Mouse (Mus musculus): ENCODE data around the gene Nfyb. TPM values are rescaled to one million over a fixed set of nuclear protein-coding genes. Genes with fewer than 3 reads are reported as not detected.
A peak's percentile ranks its signal among the peaks of the same experiment; 100 is the strongest.

Gene Nfyb
- polyA plus RNA-seq, 1 experiment from 2014 or later: 42.8 TPM

DNA sequence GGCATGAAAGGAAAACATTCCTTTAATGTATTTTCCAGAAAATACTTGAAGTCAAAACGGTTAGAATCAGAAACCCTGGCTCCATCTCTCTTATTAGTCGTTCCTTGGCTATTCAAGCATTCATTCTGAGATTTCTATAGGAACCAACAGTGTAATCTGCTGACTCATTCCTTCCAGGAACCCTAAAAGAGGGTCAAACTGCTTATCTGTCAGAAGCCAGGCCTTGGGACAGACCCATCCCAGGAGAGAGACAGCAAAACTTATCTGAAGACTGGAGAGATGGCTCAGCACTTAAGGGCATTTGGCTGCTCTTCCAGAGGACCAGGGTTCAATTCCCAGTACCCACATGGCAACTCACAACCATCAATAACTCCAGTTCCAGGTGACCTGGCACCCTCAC lies 13.1 kb upstream of the Nfyb start:
- Histone ChIP-seq H3K36me3 (ENCODE audit: control insufficient read depth, insufficient read depth, low read length) (no peaks in the 10 kb centered on the region), H3K4me3 (ENCODE audit: low read depth, low read length) (no peak overlapping the region), H3K9ac (ENCODE audit: low read length) (no peak overlapping the region), H3K27ac (ENCODE audit: low read depth) (no peak overlapping the region), H3K4me2 (ENCODE audit: low read length) (no peak overlapping the region), H3K9me3 (ENCODE audit: control insufficient read depth, low read length) (no peaks in the 10 kb centered on the region), H3K4me1 (replicated peaks; ENCODE audit: control insufficient read depth, insufficient read depth, low read length) (no peaks in the 10 kb centered on the region), H3K27me3 (replicated peaks; ENCODE audit: control insufficient read depth, insufficient read depth, low read length) (no peaks in the 10 kb centered on the region)
- no peak for DNase-seq (ENCODE audit: low spot score)
- WGBS: 75% methylated on average over 2 of the region's 2 CpGs
- no peak for ATAC-seq (replicated peaks; ENCODE audit: low FRiP score, low TSS enrichment, low read depth)

DNA sequence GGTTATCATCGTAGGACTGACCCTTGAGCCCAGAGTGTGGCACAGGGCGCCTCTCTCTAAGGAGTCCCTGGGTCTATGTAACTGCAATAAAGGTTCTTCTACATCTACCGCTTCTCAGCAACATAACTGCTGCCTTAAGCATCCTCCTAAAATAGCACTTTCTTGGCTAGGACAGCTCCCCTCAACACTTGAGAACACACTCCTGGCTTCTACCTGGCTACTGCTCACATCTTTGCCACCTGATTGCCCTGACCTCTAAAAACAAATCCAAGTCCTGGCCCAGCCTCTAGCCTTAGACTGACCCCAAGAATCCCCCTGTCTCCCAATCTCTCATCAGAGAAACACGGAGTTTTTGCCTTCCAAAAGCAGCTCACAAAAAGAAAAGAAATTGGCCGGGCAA lies 10.9 kb upstream of the Nfyb start:
- no peaks in the 10 kb centered on the region for H3K9me3 ChIP-seq (ENCODE audit: control insufficient read depth, low read length)
- no peak overlapping the region for H3K27ac ChIP-seq (ENCODE audit: low read depth)
- no peak overlapping the region for H3K9ac ChIP-seq (ENCODE audit: low read length)
- H3K36me3 ChIP-seq (ENCODE audit: control insufficient read depth, insufficient read depth, low read length): no peaks in the 10 kb centered on the region
- no peak overlapping the region for H3K4me2 ChIP-seq (ENCODE audit: low read length)
- ATAC-seq (replicated peaks; ENCODE audit: low FRiP score, low TSS enrichment, low read depth) (no peak), DNase-seq (ENCODE audit: low spot score) (no peak)
- H3K27me3 ChIP-seq (replicated peaks; ENCODE audit: control insufficient read depth, insufficient read depth, low read length): no peaks in the 10 kb centered on the region
- H3K4me1 ChIP-seq (replicated peaks; ENCODE audit: control insufficient read depth, insufficient read depth, low read length): no peaks in the 10 kb centered on the region
- H3K4me3 ChIP-seq (ENCODE audit: low read depth, low read length): no peak overlapping the region
- 93% methylated on average over 5 of the region's 5 CpGs for WGBS

DNA sequence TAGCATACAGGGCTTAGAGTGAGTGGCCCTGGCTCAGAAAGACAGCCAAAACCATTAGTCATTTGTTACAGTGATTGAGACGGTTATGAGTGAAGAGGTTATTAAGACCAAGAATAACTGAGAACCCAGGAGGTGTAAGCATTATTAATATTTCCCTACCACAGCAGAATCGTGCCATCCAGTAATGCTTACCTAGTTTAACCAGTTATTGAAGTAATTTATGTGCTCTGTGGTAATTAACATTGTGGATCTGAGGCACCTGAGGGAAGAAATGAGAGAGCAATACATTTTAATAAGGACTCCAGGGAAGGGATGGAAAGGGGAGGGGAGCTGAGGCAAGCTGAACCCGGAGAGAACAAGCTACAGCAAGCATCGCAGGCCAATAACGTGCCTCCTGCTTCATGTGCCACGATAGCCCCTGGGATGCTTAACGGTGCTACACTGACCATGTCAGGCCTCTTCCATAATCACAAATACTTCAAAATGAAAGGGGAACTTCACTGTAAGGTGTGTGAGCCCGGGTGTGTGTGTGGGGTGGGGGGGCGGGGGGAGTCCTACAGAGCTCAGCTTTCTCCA lies 7.7 kb upstream of the Nfyb start:
- H3K4me3 ChIP-seq (ENCODE audit: low read depth, low read length): no peak overlapping the region
- 73% methylated on average over 9 of the region's 9 CpGs for WGBS
- ATAC-seq (replicated peaks; ENCODE audit: low FRiP score, low TSS enrichment, low read depth) (no peak), DNase-seq (ENCODE audit: low spot score) (no peak)
- H3K9ac ChIP-seq (ENCODE audit: low read length): no peak overlapping the region
- H3K4me1 ChIP-seq (replicated peaks; ENCODE audit: control insufficient read depth, insufficient read depth, low read length): no peaks in the 10 kb centered on the region
- H3K4me2 ChIP-seq (ENCODE audit: low read length): no peak overlapping the region
- H3K36me3 ChIP-seq (ENCODE audit: control insufficient read depth, insufficient read depth, low read length): no peaks in the 10 kb centered on the region
- no peak overlapping the region for H3K27ac ChIP-seq (ENCODE audit: low read depth)
- no peaks in the 10 kb centered on the region for H3K9me3 ChIP-seq (ENCODE audit: control insufficient read depth, low read length)
- H3K27me3 ChIP-seq (replicated peaks; ENCODE audit: control insufficient read depth, insufficient read depth, low read length): no peaks in the 10 kb centered on the region

DNA sequence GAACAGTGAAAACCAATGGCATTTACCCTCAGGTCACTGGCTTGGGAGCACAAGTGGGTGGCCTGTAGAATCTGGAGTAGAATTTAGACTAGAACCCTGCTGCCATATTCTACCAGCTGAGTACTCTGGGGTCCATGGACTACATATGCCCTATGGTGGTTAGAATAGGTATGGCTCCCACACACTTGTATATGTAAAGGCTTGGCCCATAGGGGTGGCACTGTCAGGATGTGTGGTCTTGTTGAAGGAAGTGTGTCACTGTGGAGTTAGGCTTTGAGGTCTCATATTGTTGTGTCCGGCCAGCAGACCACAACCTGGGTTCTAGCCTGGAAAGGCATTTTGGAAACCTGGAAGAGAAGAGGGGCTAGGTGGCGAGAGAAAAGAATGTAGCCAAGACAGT lies 6.8 kb upstream of the Nfyb start:
- no peak for ATAC-seq (replicated peaks; ENCODE audit: low FRiP score, low TSS enrichment, low read depth)
- H3K9me3 ChIP-seq (ENCODE audit: control insufficient read depth, low read length): no peaks in the 10 kb centered on the region
- no peaks in the 10 kb centered on the region for H3K27me3 ChIP-seq (replicated peaks; ENCODE audit: control insufficient read depth, insufficient read depth, low read length)
- DNase-seq (ENCODE audit: low spot score): no peak
- H3K36me3 ChIP-seq (ENCODE audit: control insufficient read depth, insufficient read depth, low read length): no peaks in the 10 kb centered on the region
- no peak overlapping the region for H3K27ac ChIP-seq (ENCODE audit: low read depth)
- no peak overlapping the region for H3K9ac ChIP-seq (ENCODE audit: low read length)
- H3K4me3 ChIP-seq (ENCODE audit: low read depth, low read length): no peak overlapping the region
- H3K4me1 ChIP-seq (replicated peaks; ENCODE audit: control insufficient read depth, insufficient read depth, low read length): no peaks in the 10 kb centered on the region
- 93% methylated on average over 2 of the region's 2 CpGs for WGBS
- no peak overlapping the region for H3K4me2 ChIP-seq (ENCODE audit: low read length)

DNA sequence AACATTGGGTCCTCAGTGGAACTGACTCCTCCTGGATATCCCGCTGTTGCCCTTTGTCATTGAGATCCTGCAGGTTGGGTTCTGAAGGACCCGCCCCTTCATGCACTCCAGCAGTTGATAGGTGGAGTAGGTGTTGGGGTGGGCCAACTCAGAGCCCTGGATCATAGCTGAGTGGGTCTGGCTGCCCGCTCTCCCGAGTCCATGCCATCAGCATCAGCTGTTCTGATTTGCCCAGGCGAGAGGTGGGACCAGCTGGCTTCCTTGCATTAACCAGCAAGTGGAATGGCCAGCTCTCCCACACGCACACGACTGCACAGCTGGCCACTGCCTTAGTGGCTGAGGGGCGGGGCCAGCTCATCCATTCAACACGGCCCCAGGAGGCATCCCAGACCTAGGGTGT lies 5.0 kb upstream of the Nfyb start:
- WGBS: 25% methylated on average over 9 of the region's 9 CpGs
- Histone ChIP-seq H3K27ac (ENCODE audit: low read depth) (no peak overlapping the region), H3K4me3 (ENCODE audit: low read depth, low read length) (no peak overlapping the region), H3K4me1 (replicated peaks; ENCODE audit: control insufficient read depth, insufficient read depth, low read length) (0 out of 2 replicates have a peak, but pooled peaks cover 2% of the 10 kb centered on the region), H3K9me3 (ENCODE audit: control insufficient read depth, low read length) (no peaks in the 10 kb centered on the region), H3K9ac (ENCODE audit: low read length) (no peak overlapping the region), H3K36me3 (ENCODE audit: control insufficient read depth, insufficient read depth, low read length) (no peaks in the 10 kb centered on the region), H3K4me2 (ENCODE audit: low read length) (no peak overlapping the region), H3K27me3 (replicated peaks; ENCODE audit: control insufficient read depth, insufficient read depth, low read length) (no peaks in the 10 kb centered on the region)
- DNase-seq (ENCODE audit: low spot score) (no peak), ATAC-seq (replicated peaks; ENCODE audit: low FRiP score, low TSS enrichment, low read depth) (0 out of 2 replicates have a peak, but pooled peaks have one; percentile 17)

DNA sequence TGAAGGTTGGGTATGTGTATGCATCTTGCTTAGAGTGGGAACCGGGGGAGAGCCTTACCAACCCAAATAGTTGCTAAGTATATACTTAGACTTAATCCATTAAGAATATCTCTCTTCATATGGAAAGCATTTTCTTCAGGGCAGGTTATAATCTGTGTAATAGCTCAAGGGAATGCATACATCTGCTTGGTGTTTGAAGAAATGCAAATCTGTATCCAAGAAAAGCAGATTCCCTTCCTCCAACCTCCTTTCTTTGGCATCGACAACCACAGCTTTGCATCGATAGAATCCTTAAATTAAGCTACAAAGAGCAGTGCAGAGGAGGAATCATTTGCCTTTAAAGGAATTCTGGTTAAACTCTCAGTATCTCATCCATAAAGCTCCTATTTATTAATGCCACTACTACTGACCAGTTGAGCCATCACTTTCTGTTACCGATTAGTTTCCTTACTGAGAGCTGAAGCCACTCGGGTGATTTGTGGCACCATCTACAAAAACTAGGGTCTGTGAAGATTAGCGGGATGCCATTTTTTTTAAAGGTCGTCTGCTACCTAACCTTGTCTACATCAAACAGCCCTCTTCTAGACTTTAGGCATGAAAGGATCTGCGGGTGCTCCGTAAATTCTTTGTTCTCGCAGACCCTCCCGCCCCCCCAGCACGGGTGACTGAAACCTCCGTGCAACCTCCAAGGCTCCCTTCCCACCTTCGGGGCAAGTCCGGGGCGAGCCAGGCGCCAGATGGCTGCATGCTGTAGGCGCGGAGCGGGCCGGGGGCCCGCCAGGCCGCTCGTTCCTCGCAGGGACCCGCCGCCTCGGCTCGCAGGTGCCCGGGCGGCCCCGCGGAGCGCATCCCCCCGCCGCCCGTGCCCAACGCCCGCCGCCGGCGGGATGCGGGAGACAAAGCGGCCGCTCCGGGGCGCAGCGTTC lies 925 bp downstream of the Nfyb start:
- peak overlapping the region; percentile 99 for H3K27ac ChIP-seq (ENCODE audit: low read depth)
- DNase-seq (ENCODE audit: low spot score) (peak; percentile 84), ATAC-seq (replicated peaks; ENCODE audit: low FRiP score, low TSS enrichment, low read depth) (peak; percentile 34)
- peaks cover 31% of the 10 kb centered on the region for H3K36me3 ChIP-seq (ENCODE audit: control insufficient read depth, insufficient read depth, low read length)
- peak overlapping the region; percentile 85 for H3K4me2 ChIP-seq (ENCODE audit: low read length)
- peak overlapping the region; percentile 87 for H3K4me3 ChIP-seq (ENCODE audit: low read depth, low read length)
- peaks cover 22% of the 10 kb centered on the region for H3K4me1 ChIP-seq (replicated peaks; ENCODE audit: control insufficient read depth, insufficient read depth, low read length)
- peak overlapping the region; percentile 99 for H3K9ac ChIP-seq (ENCODE audit: low read length)
- no peaks in the 10 kb centered on the region for H3K9me3 ChIP-seq (ENCODE audit: control insufficient read depth, low read length)
- no peaks in the 10 kb centered on the region for H3K27me3 ChIP-seq (replicated peaks; ENCODE audit: control insufficient read depth, insufficient read depth, low read length)
- WGBS: under 1% methylated on average over 32 of the region's 48 CpGs

DNA sequence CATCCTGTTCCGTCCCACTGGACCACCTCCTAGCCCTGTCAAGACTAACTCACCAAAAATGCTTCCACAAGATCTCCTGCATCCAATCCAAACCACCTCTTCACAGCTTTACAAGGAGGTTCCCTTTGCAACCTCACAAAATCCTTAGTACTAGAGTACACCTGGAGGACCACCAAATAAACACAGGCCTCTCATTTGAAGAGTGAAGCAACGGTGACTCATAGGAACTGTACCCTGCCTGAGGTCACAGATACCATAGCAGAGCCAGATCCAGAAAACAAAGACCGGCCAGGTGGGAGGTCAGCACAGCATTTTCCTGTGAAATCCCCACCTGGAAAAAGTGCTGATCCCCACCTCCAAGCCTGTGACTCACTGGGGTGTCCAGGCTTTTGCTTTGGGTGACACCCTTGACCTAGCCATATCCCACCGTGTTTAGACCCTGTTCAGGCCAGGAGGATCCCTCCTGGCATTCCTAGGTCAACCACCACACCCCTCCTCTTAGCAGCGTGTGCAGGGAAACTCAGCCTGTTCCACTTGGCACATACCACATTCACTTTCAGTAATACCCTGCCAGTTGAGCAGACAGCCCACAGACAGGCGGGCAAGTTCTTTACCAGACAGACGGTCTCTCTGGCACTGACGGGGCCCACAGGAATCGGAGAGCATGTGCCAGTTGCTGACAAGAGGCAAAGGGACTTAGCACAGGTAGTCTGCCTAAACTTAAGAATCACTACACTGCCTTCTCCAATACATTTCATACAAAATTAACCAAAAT lies 2.7 kb downstream of the Nfyb start:
- Histone ChIP-seq H3K27ac (ENCODE audit: low read depth) (no peak overlapping the region), H3K9ac (ENCODE audit: low read length) (no peak overlapping the region), H3K36me3 (ENCODE audit: control insufficient read depth, insufficient read depth, low read length) (peaks cover 48% of the 10 kb centered on the region), H3K4me2 (ENCODE audit: low read length) (no peak overlapping the region), H3K4me3 (ENCODE audit: low read depth, low read length) (no peak overlapping the region), H3K9me3 (ENCODE audit: control insufficient read depth, low read length) (no peaks in the 10 kb centered on the region), H3K27me3 (replicated peaks; ENCODE audit: control insufficient read depth, insufficient read depth, low read length) (no peaks in the 10 kb centered on the region), H3K4me1 (replicated peaks; ENCODE audit: control insufficient read depth, insufficient read depth, low read length) (peaks cover 25% of the 10 kb centered on the region)
- no peak for DNase-seq (ENCODE audit: low spot score)
- no peak for ATAC-seq (replicated peaks; ENCODE audit: low FRiP score, low TSS enrichment, low read depth)
- 81% methylated on average over 9 of the region's 9 CpGs for WGBS

DNA sequence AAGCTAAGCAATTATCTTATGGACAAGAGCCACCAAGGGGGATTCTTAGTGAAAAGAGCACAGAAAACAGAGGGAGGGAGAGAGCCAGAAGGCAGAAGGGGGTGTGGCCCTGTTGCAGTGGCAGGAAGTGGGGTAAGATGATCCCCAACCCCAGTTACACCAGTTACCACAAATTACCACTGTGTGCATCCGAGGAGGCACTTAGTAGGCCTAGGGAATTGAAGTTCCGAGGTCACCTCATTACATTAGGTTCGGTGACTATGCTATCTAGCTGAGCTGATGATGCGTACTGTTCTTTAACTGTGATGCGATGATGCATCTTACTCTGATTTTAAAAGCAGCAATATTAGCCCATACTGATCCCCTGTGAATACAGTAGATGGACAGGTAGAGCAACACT lies 4.2 kb downstream of the Nfyb start:
- no peak overlapping the region for H3K4me3 ChIP-seq (ENCODE audit: low read depth, low read length)
- H3K9me3 ChIP-seq (ENCODE audit: control insufficient read depth, low read length): no peaks in the 10 kb centered on the region
- H3K36me3 ChIP-seq (ENCODE audit: control insufficient read depth, insufficient read depth, low read length): peaks cover 62% of the 10 kb centered on the region
- no peak overlapping the region for H3K4me2 ChIP-seq (ENCODE audit: low read length)
- 91% methylated on average over 5 of the region's 5 CpGs for WGBS
- H3K4me1 ChIP-seq (replicated peaks; ENCODE audit: control insufficient read depth, insufficient read depth, low read length): peaks cover 25% of the 10 kb centered on the region
- ATAC-seq (replicated peaks; ENCODE audit: low FRiP score, low TSS enrichment, low read depth) (no peak), DNase-seq (ENCODE audit: low spot score) (no peak)
- H3K27ac ChIP-seq (ENCODE audit: low read depth): no peak overlapping the region
- no peak overlapping the region for H3K9ac ChIP-seq (ENCODE audit: low read length)
- H3K27me3 ChIP-seq (replicated peaks; ENCODE audit: control insufficient read depth, insufficient read depth, low read length): no peaks in the 10 kb centered on the region

Measured in intestine, embryonic 14.5 days (tissue).